Mouse (Mus musculus) thymus, adult 2 months (tissue): ENCODE measurements around the gene Rubcnl. TPM values are rescaled to one million over a fixed set of nuclear protein-coding genes. Genes with fewer than 3 reads are reported as not detected.

Source experiments
- DNase-seq: peaks from one replicate; pipeline ENCODE4 v3.0.0; 2021
- H3K27ac ChIP-seq: fragments of 200-500 bp; 2 replicates; pipeline ENCODE4 v1.5.1; 2012; ENCODE audit warnings: low read length, control low read depth; ENCODE audit not compliant: control insufficient read depth, insufficient read depth
- H3K27me3 ChIP-seq: fragments of 200-500 bp; 2 replicates; pipeline ENCODE4 v1.6.1; 2012; ENCODE audit warnings: mild to moderate bottlenecking, low read length, moderate library complexity, mixed read lengths; ENCODE audit not compliant: control insufficient read depth, insufficient read depth
- H3K36me3 ChIP-seq: fragments of 200-500 bp; 2 replicates; pipeline ENCODE4 v1.6.1; 2012; ENCODE audit warnings: mild to moderate bottlenecking, low read length, moderate library complexity; ENCODE audit not compliant: control insufficient read depth, insufficient read depth
- H3K4me1 ChIP-seq: fragments of 200-500 bp; replicated peaks from 2 replicates; pipeline ENCODE4 v1.6.1; 2012; ENCODE audit warnings: low read length; ENCODE audit not compliant: control insufficient read depth, insufficient read depth
- H3K4me3 ChIP-seq: fragments of 200-500 bp; 2 replicates; pipeline ENCODE4 v1.5.1; 2012; ENCODE audit warnings: mild to moderate bottlenecking, low read length, control low read depth, moderate library complexity; ENCODE audit not compliant: control insufficient read depth, insufficient read depth
- CTCF ChIP-seq: fragments of 200-500 bp; IDR thresholded peaks from 2 replicates; pipeline ENCODE4 v1.5.1; 2012; ENCODE audit warnings: mild to moderate bottlenecking, control low read depth, low read length, moderate library complexity, borderline replicate concordance; ENCODE audit not compliant: control insufficient read depth, poor library complexity, insufficient read depth; ENCODE audit errors: extremely low read depth
- POLR2A ChIP-seq: fragments of 200-500 bp; IDR thresholded peaks from 2 replicates; pipeline ENCODE4 v1.6.1; 2012; ENCODE audit warnings: mild to moderate bottlenecking, low read length, control low read depth, moderate library complexity; ENCODE audit not compliant: control insufficient read depth, poor library complexity, insufficient read depth; ENCODE audit errors: extremely low read depth
- WGBS: fragments of 180-500 bp; shearing (Covaris S2); methylation state at CpG from one replicate; pipeline ENCODE4 v1.1.7; 2018; 5-methylcytosine and 5-hydroxymethylcytosine counted together
- polyA plus RNA-seq: library from polyadenylated mRNA; depleted of rRNA; stranded (reverse); fragments of >200 nt; gene quantifications from 2 replicates; pipeline ENCODE4 v1.2.3, GENCODE M21; 2012

Gene Rubcnl
- polyA plus RNA-seq, 1 experiment, result 2.9 TPM

- no peak for DNase-seq
- WGBS, result 86% methylated on average over 5 of the region's 5 CpGs
- TF ChIP-seq POLR2A (no peak), CTCF (no peak)
- Histone ChIP-seq H3K4me1 (no peaks in the 10 kb centered on the region), H3K27me3 (no peaks in the 10 kb centered on the region), H3K27ac (no peak overlapping the region), H3K36me3 (no peaks in the 10 kb centered on the region), H3K4me3 (no peak overlapping the region)
Observed at GRCm38 (mm10) chr14:74983079-74983478, 32.7 kb upstream of the Rubcnl start.

DNA sequence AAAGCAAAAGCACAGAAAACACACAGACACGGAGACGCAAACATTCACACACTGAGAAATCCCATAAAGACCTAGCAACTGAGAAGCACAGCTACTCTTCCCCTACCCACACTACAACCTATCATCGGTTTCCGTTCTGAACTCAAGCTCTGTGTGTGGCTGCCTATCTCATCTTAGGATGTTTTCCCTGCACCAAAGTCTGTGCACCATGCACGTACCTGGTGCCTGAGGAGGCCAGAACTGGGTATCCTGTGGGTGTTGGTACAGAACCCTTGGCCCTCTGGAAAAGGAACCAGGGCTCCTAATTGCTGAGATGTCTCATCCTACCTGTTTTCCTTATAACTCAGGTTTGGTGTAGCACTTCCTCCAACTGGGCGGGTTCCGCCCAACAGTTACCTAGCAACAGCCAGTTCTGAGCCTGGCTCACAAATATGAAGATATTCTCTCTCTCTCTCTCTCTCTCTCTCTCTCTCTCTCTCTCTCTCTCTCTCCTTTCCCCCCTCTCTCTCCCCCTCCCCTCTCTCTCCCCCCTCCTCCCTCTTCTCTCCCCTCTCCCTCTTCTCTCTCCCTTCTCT, 30.9 kb upstream of the Rubcnl start:
- 59% methylated on average over 7 of the region's 7 CpGs for WGBS
- Histone ChIP-seq H3K27ac (peak overlapping the region; percentile 14; the same call in 1 of the 2 replicates), H3K4me3 (peak overlapping the region; percentile 23), H3K4me1 (no peaks in the 10 kb centered on the region), H3K27me3 (no peaks in the 10 kb centered on the region), H3K36me3 (no peaks in the 10 kb centered on the region)
- peak; percentile 22 for DNase-seq
- TF ChIP-seq POLR2A (no peak), CTCF (no peak)

DNA sequence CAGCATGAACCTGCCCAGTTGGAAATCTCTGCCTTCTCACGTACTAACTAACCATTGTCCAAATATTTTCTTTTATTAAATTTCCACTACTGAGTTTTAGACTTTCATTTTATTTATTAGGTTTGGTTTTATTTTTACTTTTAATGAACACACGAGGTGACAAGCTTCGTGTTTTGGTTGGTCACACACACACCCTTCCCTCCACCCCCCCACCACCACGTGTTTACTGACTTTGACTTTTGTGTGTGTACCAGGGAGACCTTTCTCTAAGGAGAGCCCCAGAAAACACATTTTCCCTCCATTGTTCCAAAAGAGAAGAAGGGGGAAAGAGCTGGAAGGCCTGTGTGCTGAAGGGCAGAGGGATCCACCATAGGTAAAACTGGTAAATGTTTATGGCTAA, 30.2 kb upstream of the Rubcnl start:
- Histone ChIP-seq H3K4me1 (no peaks in the 10 kb centered on the region), H3K27ac (no peak overlapping the region), H3K27me3 (no peaks in the 10 kb centered on the region), H3K36me3 (no peaks in the 10 kb centered on the region), H3K4me3 (no peak overlapping the region)
- no peak for DNase-seq
- 65% methylated on average over 4 of the region's 4 CpGs for WGBS
- TF ChIP-seq CTCF, result no peak
- no peak for TF ChIP-seq POLR2A

DNA sequence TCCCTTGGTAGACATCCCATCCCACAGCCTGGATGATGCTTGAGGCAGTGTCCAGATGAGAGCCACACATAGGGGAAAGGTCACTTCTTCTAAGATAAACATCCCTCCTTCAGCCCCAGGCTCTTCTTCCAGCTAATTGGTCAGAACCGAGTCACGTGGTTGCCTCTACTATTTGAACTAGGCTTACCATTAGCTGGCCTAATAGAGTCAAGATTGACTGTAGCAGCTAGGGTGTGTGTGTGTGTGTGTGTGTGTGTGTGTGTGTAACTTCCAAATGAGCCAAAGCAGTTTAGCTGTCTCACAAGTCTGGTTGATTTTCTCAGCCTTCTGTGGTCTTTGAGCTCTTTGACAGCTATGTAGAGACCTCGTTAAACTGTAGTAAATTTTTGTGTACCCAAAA, 29.3 kb upstream of the Rubcnl start:
- DNase-seq, result no peak
- no peaks in the 10 kb centered on the region for H3K27me3 ChIP-seq
- WGBS, result 98% methylated on average over 3 of the region's 3 CpGs
- H3K36me3 ChIP-seq, result no peaks in the 10 kb centered on the region
- H3K27ac ChIP-seq, result no peak overlapping the region
- no peak overlapping the region for H3K4me3 ChIP-seq
- no peaks in the 10 kb centered on the region for H3K4me1 ChIP-seq
- TF ChIP-seq POLR2A, result no peak
- no peak for TF ChIP-seq CTCF

GRCm38 (mm10) chr14:74989322-74989721, 26.5 kb upstream of the Rubcnl start:
- Histone ChIP-seq H3K27ac (no peak overlapping the region), H3K4me3 (no peak overlapping the region), H3K27me3 (no peaks in the 10 kb centered on the region), H3K4me1 (no peaks in the 10 kb centered on the region), H3K36me3 (no peaks in the 10 kb centered on the region)
- TF ChIP-seq POLR2A (no peak), CTCF (no peak)
- WGBS, result 49% methylated on average over 4 of the region's 4 CpGs
- no peak for DNase-seq

DNA sequence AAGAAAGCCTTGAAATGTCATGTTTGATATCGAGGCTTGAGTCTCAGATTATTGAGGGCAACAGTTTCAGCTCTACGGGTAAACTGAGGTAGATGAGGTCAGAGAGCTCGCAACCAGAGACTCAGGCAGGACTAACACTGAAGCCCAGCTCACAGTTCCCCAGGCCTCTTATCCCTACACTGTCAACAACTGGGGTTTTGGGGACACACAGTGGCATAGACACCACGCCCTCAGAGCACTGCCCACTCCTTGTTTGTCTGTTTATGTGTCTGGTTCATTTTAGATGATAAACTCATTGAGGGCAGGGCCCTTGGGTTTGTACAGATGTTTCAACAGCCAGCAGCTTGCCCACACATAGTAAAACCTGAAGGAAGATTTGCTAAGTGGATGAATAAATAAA, 25.9 kb upstream of the Rubcnl start:
- 95% methylated on average over 4 of the region's 4 CpGs for WGBS
- no peaks in the 10 kb centered on the region for H3K4me1 ChIP-seq
- DNase-seq, result no peak
- TF ChIP-seq POLR2A (no peak), CTCF (no peak)
- no peaks in the 10 kb centered on the region for H3K27me3 ChIP-seq
- H3K4me3 ChIP-seq, result no peak overlapping the region
- H3K27ac ChIP-seq, result no peak overlapping the region
- H3K36me3 ChIP-seq, result no peaks in the 10 kb centered on the region

GRCm38 (mm10) chr14:74990504-74990903, 25.3 kb upstream of the Rubcnl start:
- 2% methylated on average over 1 of the region's 1 CpGs for WGBS
- DNase-seq, result peak; percentile 28
- Histone ChIP-seq H3K4me1 (no peaks in the 10 kb centered on the region), H3K4me3 (no peak overlapping the region), H3K27ac (no peak overlapping the region), H3K36me3 (no peaks in the 10 kb centered on the region), H3K27me3 (no peaks in the 10 kb centered on the region)
- no peak for TF ChIP-seq CTCF
- TF ChIP-seq POLR2A, result no peak
